In genomic region chr5:109466576-109467506, GRCm38 (mm10) we compare ENCODE assay signal across 9 mouse cellular contexts. TPM values are rescaled to one million over a fixed set of nuclear protein-coding genes. Genes with fewer than 3 reads are reported as not detected.
DNase-seq lines count a peak whose midpoint lies in the region; ATAC-seq lines count a peak whose summit lies in the region.
"Had no signal": no experiment of that assay in that cellular context is flagged by ENCODE, and none has a peak within 500 bp of the region (broad histone marks: within the 10 kb centered on the region; RNA-seq: fewer than 3 reads in every experiment).

No protein-coding gene starts in this region.

- WGBS in midbrain, embryonic 11.5 days = 25% methylated on average over 20 of the region's 21 CpGs

- H3K36me3 ChIP-seq in midbrain, embryonic 11.5 days (ENCODE audit: control insufficient read depth, insufficient read depth, low read length) = no peaks in the 10 kb centered on the region

- intact Hi-C loops in heart, postnatal 10 days (cut with DNase I) = no loop called here

- no peak overlapping the region for H3K9ac ChIP-seq in midbrain, embryonic 11.5 days (ENCODE audit: low read length)

- H3K9me3 ChIP-seq in midbrain, embryonic 11.5 days (ENCODE audit: control insufficient read depth, low read length) = peaks cover 7% of the 10 kb centered on the region

- H3K27me3 ChIP-seq in midbrain, embryonic 11.5 days (ENCODE audit: control insufficient read depth, insufficient read depth, low read length) = no peaks in the 10 kb centered on the region

- no peak overlapping the region for H3K4me2 ChIP-seq in midbrain, embryonic 11.5 days

- no peak overlapping the region for H3K27ac ChIP-seq in midbrain, embryonic 11.5 days (ENCODE audit: low read depth, low read length)

- peak; percentile 83 for ATAC-seq in midbrain, embryonic 11.5 days (ENCODE audit: low FRiP score)
- ATAC-seq in erythroid progenitor cell, adult 5-6 weeks (replicated peaks; ENCODE audit: low FRiP score, poor library complexity, severe bottlenecking) = no peak

- no peaks in the 10 kb centered on the region for H3K4me1 ChIP-seq in midbrain, embryonic 11.5 days (ENCODE audit: control insufficient read depth, insufficient read depth, low read length)

- peak overlapping the region; percentile 15; the same call in 1 of the 2 replicates for H3K4me3 ChIP-seq in midbrain, embryonic 11.5 days (ENCODE audit: low read depth, low read length)

- DNase-seq in ovary, postnatal 36 days (ENCODE audit: low spot score) = peak; percentile 26
- no peak for DNase-seq in ovary, postnatal 10 days (ENCODE audit: low spot score)
- peak; percentile 12 to 32 for DNase-seq in cerebellum, postnatal 25 days
- DNase-seq in heart, postnatal 10 days = peak; percentile 7 to 12
- DNase-seq in layer of hippocampus, postnatal 14 days (ENCODE audit: low spot score in 2 of 2) = peak; percentile 2 to 13
- peak; percentile 85 for DNase-seq in midbrain, embryonic 11.5 days (ENCODE audit: low spot score, missing footprints)
- DNase-seq in thymus, postnatal 36 days = no peak

RNA-seq across cellular contexts. Expression of gene Vmn2r17, which starts 47.4 kb away (rescaled TPM):
- not detected for total RNA-seq in heart, postnatal 10 days (2021)
- total RNA-seq in layer of hippocampus, postnatal 14 days (2021) = not detected
- not detected in 2 replicates for polyA plus RNA-seq in midbrain, embryonic 11.5 days (2014; fragmentation: Nextera tagmentation; extraction: Ambion mirVana)
- not detected in 2 replicates for total RNA-seq in erythroid progenitor cell, adult 5-6 weeks (2015; ENCODE audit: low replicate concordance)
- total RNA-seq in erythroid progenitor cell, adult 5-6 weeks (2017; ENCODE audit: low replicate concordance) = not detected in 2 replicates
- total RNA-seq: neutrophil, adult 5-6 weeks had no signal

Comparison
In these comparisons a context has a peak if more than half of its experiments do, and no peak if none do; other contexts are left out.
1. DNase-seq: peak in ovary, postnatal 36 days (single experiment), cerebellum, postnatal 25 days (2 of 2), heart, postnatal 10 days (2 of 2), layer of hippocampus, postnatal 14 days (2 of 2) and midbrain, embryonic 11.5 days (single experiment); none in ovary, postnatal 10 days (single experiment) and thymus, postnatal 36 days (0 of 2).